Mouse (Mus musculus): ENCODE results near the gene Trpm8.

DNA sequence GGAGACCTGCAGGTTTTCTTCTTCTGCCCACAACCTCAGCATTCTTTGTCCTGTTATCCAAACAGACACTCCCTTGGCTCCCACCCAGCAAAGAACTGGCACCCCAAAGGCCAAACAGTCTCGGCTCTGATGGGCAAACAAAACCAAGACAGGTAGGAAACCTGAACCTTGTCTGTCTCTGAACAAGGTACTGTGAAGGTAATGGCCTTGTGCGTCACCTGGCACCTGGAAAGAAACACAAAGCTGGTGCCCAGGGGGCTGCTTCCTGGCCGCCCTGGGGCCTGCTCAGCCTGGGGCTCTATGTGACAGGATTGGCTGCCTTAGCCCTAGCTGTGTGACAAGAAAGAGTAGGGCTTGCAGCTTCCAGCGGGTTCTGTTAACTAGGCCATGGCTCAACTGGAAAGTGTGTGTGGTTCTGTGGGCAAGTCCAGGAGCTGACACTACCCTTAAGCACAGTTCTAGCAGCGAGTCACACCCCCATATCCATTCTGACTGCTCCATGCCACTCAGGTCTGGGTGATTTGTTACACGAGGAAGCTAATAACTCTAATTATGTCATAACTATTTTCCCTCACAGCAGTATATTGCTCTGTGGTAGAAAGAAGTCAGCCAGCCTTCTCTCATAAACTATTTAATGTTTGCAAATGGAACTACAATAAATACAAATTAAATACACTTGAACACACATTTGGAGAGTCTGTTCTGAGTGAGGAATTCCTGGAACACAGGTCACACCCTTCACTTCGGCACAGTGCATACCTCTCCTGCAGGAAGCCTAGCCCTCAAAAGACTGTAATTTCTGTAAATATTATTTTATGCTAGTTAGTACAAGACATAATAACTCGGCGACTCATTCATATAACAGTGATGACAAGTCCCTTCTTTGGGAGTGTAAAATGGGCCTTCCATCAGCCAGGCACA, 160.0 kb downstream of the Trpm8 start:
- TF ChIP-seq POLR2A (IDR thresholded peaks at IDR 0.05; ENCODE audit: insufficient read length, low read depth) (no peak), MAX (IDR thresholded peaks at IDR 0.05; ENCODE audit: low read depth) (no peak), POLR2AphosphoS2 (IDR thresholded peaks at IDR 0.05; ENCODE audit: insufficient read length, low read depth) (no peak)
